Mouse (Mus musculus) forebrain, embryonic 15.5 days (tissue): Measurements from ENCODE around the gene Ddr1. TPM values are rescaled to one million over a fixed set of nuclear protein-coding genes. Genes with fewer than 3 reads are reported as not detected.

ENCODE experiments used
- ATAC-seq: fragments of 200-750 bp; cut with Nextera tagmentation; replicated peaks from 2 replicates; pipeline ENCODE4 v1.8.0; 2017; ENCODE audit warnings: mild to moderate bottlenecking, moderate TSS enrichment, moderate library complexity
- H3K27ac ChIP-seq: fragments of 300-500 bp; sonication (generic); replicated peaks from 2 replicates; pipeline ENCODE4 v1.5.1; 2015; ENCODE audit warnings: mild to moderate bottlenecking, inconsistent platforms
- H3K27me3 ChIP-seq: fragments of 300-500 bp; sonication (generic); 2 replicates; pipeline ENCODE4 v1.6.1; 2015; ENCODE audit warnings: inconsistent platforms
- H3K36me3 ChIP-seq: fragments of 300-500 bp; sonication (generic); 2 replicates; pipeline ENCODE4 v1.6.1; 2015; ENCODE audit warnings: mild to moderate bottlenecking, inconsistent platforms
- H3K4me1 ChIP-seq: fragments of 300-500 bp; sonication (generic); 2 replicates; pipeline ENCODE4 v1.6.1; 2015; ENCODE audit warnings: inconsistent platforms
- H3K4me2 ChIP-seq: fragments of 300-500 bp; sonication (generic); replicated peaks from 2 replicates; pipeline ENCODE4 v1.6.1; 2015; ENCODE audit warnings: mild to moderate bottlenecking, inconsistent platforms
- H3K4me3 ChIP-seq: fragments of 300-500 bp; sonication (generic); 2 replicates; pipeline ENCODE4 v1.5.1; 2015; ENCODE audit warnings: mild to moderate bottlenecking, inconsistent platforms
- H3K9ac ChIP-seq: fragments of 300-500 bp; sonication (generic); replicated peaks from 2 replicates; pipeline ENCODE4 v1.6.1; 2015; ENCODE audit warnings: mild to moderate bottlenecking, inconsistent platforms
- H3K9me3 ChIP-seq: fragments of 300-500 bp; sonication (generic); 2 replicates; pipeline ENCODE4 v1.6.1; 2016; ENCODE audit warnings: inconsistent platforms
- WGBS: fragments of 180-500 bp; shearing (Covaris S2); methylation state at CpG from one replicate; pipeline ENCODE4 v1.1.7; 2015; ENCODE audit warnings: mixed read lengths; 5-methylcytosine and 5-hydroxymethylcytosine counted together
- polyA plus RNA-seq: library from polyadenylated mRNA; unstranded; fragments of >200 nt; fragmentation: Nextera tagmentation; extraction: Ambion mirVana; gene quantifications from 2 replicates; pipeline ENCODE4 v1.2.1, GENCODE M21; 2015

Gene Ddr1
- polyA plus RNA-seq, 1 experiment from 2014 or later: 127 TPM

DNA sequence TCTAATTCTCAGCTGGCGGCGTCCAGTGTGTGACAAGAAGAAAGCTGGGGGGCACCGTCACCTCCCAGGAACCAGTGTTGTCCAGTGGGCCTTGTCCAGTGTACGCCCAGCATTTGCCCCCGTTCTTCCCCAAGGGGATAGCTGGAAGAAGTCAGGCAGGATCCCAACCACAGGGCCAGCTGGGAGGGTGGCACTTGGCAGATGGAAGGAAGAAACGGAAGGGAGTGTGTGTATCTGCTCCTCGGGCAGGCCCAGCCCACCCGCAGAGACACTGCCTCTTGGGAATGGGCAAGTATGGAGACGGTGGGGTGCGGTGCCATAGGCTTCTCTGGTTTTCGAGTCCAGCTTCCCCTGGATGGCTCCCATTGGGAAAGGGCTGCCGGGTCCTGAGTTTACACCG is 22.4 kb downstream of the Ddr1 start:
- Histone ChIP-seq H3K27me3 (no peaks in the 10 kb centered on the region), H3K36me3 (peaks cover 63% of the 10 kb centered on the region), H3K9ac (no peak overlapping the region), H3K4me2 (no peak overlapping the region), H3K9me3 (no peaks in the 10 kb centered on the region), H3K4me3 (no peak overlapping the region), H3K4me1 (no peaks in the 10 kb centered on the region), H3K27ac (no peak overlapping the region)
- no peak for ATAC-seq
- 86% methylated on average over 13 of the region's 13 CpGs for WGBS

DNA sequence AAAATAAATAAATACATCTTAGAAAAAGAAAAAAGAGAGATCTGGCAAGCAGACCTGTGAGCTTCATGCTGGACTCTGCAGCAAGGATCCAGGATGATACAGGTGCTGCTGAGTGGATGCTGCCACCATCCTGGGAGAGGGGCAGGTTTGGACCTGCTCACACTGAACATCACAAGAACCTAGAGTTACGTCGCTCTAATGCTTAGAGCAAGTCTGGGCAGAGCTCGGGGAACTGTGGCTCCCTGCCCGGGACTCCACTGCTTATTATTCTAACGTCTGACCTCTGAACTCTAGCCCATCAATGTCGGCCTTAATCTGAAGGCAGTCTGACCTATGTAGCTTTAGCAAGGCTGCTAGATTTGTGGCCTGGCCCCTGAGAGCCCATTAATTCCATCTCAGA is 23.8 kb downstream of the Ddr1 start:
- no peak for ATAC-seq
- no peak overlapping the region for H3K27ac ChIP-seq
- WGBS: 67% methylated on average over 6 of the region's 6 CpGs
- H3K27me3 ChIP-seq: no peaks in the 10 kb centered on the region
- H3K36me3 ChIP-seq: peaks cover 49% of the 10 kb centered on the region
- no peaks in the 10 kb centered on the region for H3K9me3 ChIP-seq
- no peak overlapping the region for H3K4me3 ChIP-seq
- H3K4me2 ChIP-seq: no peak overlapping the region
- H3K4me1 ChIP-seq: no peaks in the 10 kb centered on the region
- no peak overlapping the region for H3K9ac ChIP-seq

DNA sequence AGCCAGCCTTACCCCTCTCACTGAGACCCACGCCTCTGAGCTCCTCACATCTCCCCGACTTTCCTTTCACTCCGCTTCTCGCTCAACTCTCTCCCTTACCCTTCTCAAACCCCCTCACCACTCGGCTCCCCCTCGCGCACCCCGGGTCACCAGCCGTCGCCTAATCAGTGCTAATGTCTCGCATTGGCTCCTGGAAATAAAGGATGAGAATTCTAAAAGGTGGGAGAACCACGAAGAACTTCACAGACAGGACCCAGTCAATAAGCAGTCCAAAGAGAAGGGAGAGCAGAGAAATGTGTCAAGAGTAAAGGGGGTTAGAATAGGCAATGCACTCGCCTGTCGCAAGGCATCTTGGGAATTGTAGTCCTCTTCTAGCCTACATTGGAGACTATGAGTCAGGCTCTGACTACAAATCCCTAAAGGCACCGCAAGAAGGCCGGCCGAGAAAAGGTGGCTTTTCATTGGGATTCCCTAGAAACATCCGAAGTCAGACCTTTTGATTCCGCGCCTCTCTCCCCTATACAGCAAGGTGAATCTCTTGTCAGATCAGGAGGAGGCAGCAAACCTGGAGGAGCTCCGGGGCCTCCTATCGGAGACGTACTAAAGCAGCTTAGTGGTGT is 30.9 kb downstream of the Ddr1 start, which contains the start of gene Gtf2h4:
Gene Gtf2h4, minus strand, starts transcription at position 324 of the 620 bp plus-strand sequence.
- Histone ChIP-seq H3K4me2 (peak within 1 kb of the TSS; percentile 93), H3K9me3 (no peaks in the 10 kb centered on the region), H3K9ac (peak within 1 kb of the TSS; percentile 96), H3K4me3 (peak within 1 kb of the TSS; percentile 87), H3K27me3 (no peaks in the 10 kb centered on the region), H3K4me1 (peaks cover 9% of the 10 kb centered on the region), H3K36me3 (no peaks in the 10 kb centered on the region), H3K27ac (peak within 1 kb of the TSS; percentile 69)
- ATAC-seq: peak; percentile 98
- 2% methylated on average over 23 of the region's 23 CpGs for WGBS

DNA sequence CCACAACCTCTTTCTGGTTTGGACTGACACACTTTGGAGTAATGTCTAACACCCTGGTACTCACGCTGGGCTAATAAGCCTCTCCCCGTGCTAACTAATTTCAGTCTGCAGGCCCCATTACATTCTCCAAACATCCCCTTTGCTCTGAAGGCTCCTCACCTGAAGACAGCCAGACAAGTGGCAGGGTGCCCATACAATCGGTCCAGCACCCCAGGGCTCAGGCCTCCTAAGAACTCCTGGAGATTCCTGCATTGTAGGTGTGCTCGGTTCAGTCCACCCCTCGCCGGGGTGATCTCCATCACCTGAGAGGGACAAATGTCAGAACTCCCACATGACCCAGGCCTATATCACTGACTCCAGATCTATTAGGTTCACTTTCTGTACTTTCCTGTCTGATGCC is 31.9 kb downstream of the Ddr1 start:
- Histone ChIP-seq H3K27ac (no peak overlapping the region), H3K36me3 (no peaks in the 10 kb centered on the region), H3K4me1 (peaks cover 18% of the 10 kb centered on the region), H3K27me3 (no peaks in the 10 kb centered on the region), H3K9ac (0 out of 2 replicates have a peak overlapping the region, but pooled peaks have one; percentile 96), H3K4me3 (peak overlapping the region; percentile 87; the same call in 1 of the 2 replicates), H3K9me3 (no peaks in the 10 kb centered on the region), H3K4me2 (peak overlapping the region; percentile 93; the same call in 1 of the 2 replicates)
- 88% methylated on average over 6 of the region's 6 CpGs for WGBS
- ATAC-seq: no peak

DNA sequence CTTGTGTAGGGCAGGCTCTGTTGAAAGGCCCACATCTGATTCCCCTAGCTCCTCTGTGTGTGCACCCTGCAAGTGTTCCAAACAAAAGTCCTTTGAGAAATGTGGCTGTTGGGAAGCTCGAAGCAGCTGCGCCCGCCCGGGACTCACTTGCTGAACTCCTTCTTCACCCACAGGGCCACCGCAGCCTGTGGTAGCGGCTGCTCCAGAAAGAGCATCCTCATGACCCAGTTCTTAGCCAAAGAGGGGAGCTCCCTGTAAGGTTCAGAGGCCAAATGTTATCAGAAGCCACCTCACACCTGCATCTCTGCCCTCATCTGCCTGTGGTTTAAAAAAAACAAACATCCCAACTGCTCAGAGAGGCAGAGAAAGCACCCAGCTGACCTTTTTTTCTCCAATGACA is 32.6 kb downstream of the Ddr1 start:
- H3K4me1 ChIP-seq: peaks cover 19% of the 10 kb centered on the region
- H3K9me3 ChIP-seq: no peaks in the 10 kb centered on the region
- no peaks in the 10 kb centered on the region for H3K36me3 ChIP-seq
- 86% methylated on average over 6 of the region's 6 CpGs for WGBS
- H3K9ac ChIP-seq: no peak overlapping the region
- H3K27ac ChIP-seq: no peak overlapping the region
- H3K27me3 ChIP-seq: no peaks in the 10 kb centered on the region
- H3K4me2 ChIP-seq: no peak overlapping the region
- no peak for ATAC-seq
- H3K4me3 ChIP-seq: no peak overlapping the region

DNA sequence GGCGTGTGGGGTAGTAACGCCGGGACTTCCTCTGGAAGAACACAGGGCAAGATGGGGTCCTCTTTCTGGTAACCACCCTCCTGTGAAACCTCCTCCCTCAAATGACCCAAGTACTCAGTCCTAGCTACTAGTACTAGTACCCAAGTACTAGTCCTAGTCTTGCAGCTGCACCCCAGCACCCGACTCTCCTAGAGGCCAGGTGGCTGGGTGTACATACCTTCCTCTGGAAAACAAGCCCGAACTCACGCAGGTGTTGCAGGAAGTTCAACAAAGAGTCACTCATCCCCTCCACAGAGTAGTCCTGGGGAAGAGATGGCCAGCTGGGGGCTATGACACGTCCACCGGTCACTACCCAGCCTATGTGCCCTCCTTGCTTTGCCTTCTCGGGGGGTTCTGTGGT is 34.7 kb downstream of the Ddr1 start:
- Histone ChIP-seq H3K4me3 (no peak overlapping the region), H3K36me3 (no peaks in the 10 kb centered on the region), H3K4me1 (peaks cover 25% of the 10 kb centered on the region), H3K4me2 (no peak overlapping the region), H3K27me3 (no peaks in the 10 kb centered on the region), H3K27ac (no peak overlapping the region), H3K9ac (no peak overlapping the region), H3K9me3 (no peaks in the 10 kb centered on the region)
- 95% methylated on average over 9 of the region's 9 CpGs for WGBS
- ATAC-seq: no peak

- peak within 1 kb of the TSS; percentile 87 for H3K27ac ChIP-seq
- peaks cover 13% of the 10 kb centered on the region; the same call in 1 of the 2 replicates for H3K36me3 ChIP-seq
- peaks cover 16% of the 10 kb centered on the region for H3K4me1 ChIP-seq
- under 1% methylated on average over 61 of the region's 61 CpGs for WGBS
- peak; percentile 91 for ATAC-seq
- no peaks in the 10 kb centered on the region for H3K9me3 ChIP-seq
- H3K27me3 ChIP-seq: no peaks in the 10 kb centered on the region
- H3K4me3 ChIP-seq: peak within 1 kb of the TSS; percentile 75
- H3K4me2 ChIP-seq: peak within 1 kb of the TSS; percentile 92
- peak within 1 kb of the TSS; percentile 85 for H3K9ac ChIP-seq
Measured at GRCm38 (mm10) chr17:35667334-35668065, 36.9 kb downstream of the Ddr1 start, which contains the start of gene Vars2. Gene Vars2 (minus strand): TSS chr17:35667592.

DNA sequence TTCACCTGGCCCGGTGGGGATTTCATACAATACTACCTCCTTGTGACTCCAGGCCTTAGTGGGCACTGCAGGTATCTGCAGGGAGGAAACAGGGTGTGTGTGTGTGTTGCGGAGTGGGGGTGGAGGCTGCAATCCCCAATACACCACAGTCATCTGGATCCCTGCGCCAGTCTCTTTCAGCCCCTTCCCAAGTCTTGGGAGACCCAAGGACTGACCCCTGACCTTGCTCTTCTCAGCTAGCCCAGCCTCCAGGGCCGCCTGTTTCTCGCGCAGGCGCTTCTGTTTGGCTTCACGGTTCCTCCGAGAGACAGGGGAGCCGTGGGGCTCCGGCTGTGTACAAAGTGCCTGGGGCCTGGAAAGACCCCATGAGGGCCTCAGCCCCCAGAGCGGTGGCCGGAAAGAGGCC is 37.6 kb downstream of the Ddr1 start:
- H3K9ac ChIP-seq: peak overlapping the region; percentile 85
- H3K9me3 ChIP-seq: no peaks in the 10 kb centered on the region
- peak overlapping the region; percentile 92 for H3K4me2 ChIP-seq
- 4% methylated on average over 13 of the region's 13 CpGs for WGBS
- H3K36me3 ChIP-seq: peaks cover 13% of the 10 kb centered on the region; the same call in 1 of the 2 replicates
- H3K4me1 ChIP-seq: peaks cover 16% of the 10 kb centered on the region
- H3K27ac ChIP-seq: peak overlapping the region; percentile 87
- peak; percentile 48 for ATAC-seq
- peak overlapping the region; percentile 75 for H3K4me3 ChIP-seq
- no peaks in the 10 kb centered on the region for H3K27me3 ChIP-seq

- no peak for ATAC-seq
- H3K27ac ChIP-seq: no peak overlapping the region
- peaks cover 13% of the 10 kb centered on the region; the same call in 1 of the 2 replicates for H3K36me3 ChIP-seq
- H3K27me3 ChIP-seq: no peaks in the 10 kb centered on the region
- H3K4me1 ChIP-seq: peaks cover 16% of the 10 kb centered on the region
- no peak overlapping the region for H3K9ac ChIP-seq
- H3K4me3 ChIP-seq: no peak overlapping the region
- WGBS: 80% methylated on average over 17 of the region's 17 CpGs
- H3K4me2 ChIP-seq: no peak overlapping the region
- no peaks in the 10 kb centered on the region for H3K9me3 ChIP-seq
Measured at GRCm38 (mm10) chr17:35665957-35666515, 38.4 kb downstream of the Ddr1 start.

DNA sequence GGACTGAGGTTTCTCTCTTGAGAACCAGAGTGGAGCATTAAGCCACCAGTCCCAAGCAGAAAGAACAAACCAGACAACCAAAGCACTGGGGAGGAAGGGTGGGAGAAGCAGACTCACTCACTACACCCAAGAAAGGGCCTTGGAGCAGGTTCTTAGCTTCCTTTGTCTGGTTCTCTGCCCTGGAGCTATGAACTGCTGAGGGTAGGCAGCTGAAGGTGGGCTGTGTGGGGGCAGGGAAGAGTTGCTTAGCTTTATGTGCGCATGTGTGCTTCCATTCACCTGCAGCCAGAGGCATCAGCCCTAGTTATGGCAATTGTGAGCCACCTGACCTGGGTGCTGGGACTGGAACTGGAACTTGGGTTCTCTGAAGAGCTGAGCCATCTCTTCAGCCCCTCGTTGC is 51.3 kb downstream of the Ddr1 start:
- H3K27me3 ChIP-seq: no peaks in the 10 kb centered on the region
- H3K9me3 ChIP-seq: no peaks in the 10 kb centered on the region
- H3K36me3 ChIP-seq: peaks cover 33% of the 10 kb centered on the region
- ATAC-seq: no peak
- WGBS: 84% methylated on average over 2 of the region's 2 CpGs
- no peaks in the 10 kb centered on the region for H3K4me1 ChIP-seq
- H3K9ac ChIP-seq: no peak overlapping the region
- no peak overlapping the region for H3K4me2 ChIP-seq
- H3K27ac ChIP-seq: no peak overlapping the region
- H3K4me3 ChIP-seq: no peak overlapping the region

DNA sequence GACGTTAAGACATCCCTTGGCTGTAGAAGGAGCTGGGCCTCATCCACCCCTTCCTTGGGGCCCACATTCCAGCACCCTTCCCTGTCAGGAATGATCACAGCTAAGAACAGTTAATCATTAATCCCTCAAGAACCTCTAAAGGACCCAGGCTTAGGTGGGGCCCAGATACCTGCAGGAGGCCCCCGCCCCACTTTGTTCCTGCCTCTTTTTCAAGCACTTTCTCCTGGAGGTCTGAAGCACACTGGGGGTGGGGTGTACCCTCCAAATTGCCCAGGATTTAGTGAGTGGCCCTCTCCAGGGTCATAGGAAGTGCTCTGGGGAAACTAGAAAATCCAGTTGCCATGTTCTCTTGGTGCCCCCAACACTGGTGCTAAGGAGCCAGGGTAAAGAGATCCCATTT is 55.0 kb downstream of the Ddr1 start:
- Histone ChIP-seq H3K36me3 (no peaks in the 10 kb centered on the region), H3K27me3 (no peaks in the 10 kb centered on the region; the same call in 1 of the 2 replicates), H3K4me3 (no peak overlapping the region), H3K9ac (no peak overlapping the region), H3K4me2 (no peak overlapping the region), H3K27ac (no peak overlapping the region), H3K4me1 (no peaks in the 10 kb centered on the region), H3K9me3 (no peaks in the 10 kb centered on the region)
- no peak for ATAC-seq
- 73% methylated on average over 2 of the region's 2 CpGs for WGBS

DNA sequence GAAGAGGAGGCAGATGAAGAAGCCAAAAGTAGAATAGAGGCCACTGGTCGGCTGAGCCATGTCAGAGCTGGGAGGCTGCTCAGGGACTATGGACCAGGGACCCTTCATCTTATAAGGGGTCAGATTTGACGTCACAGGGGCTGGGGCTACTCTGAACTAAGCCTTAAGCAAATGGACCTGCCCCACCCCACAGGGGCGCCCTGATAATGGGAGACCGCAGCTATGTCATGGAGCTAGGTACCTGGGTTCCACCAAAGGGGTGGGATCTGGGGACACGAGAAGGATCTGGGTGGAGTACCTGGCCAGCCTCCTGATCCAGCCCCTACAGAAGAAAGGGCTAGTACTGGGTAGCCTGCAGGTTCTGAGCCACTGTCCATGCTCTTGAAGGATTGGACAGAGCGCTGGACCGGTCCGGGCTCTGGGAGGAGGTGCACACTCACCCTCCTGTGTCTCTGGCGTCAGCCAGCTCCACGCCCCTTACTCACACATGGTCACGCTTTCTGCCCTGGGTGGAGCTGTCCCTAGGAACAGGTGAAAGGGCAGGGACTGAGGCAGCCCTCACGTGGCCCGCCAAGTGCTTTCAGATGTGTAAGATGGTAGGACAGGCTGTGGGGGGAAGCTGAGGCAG is 60.7 kb downstream of the Ddr1 start, which contains the start of gene Mucl3:
Gene Mucl3, minus strand, starts transcription at position 87 of the 628 bp plus-strand sequence.
- Histone ChIP-seq H3K4me1 (no peaks in the 10 kb centered on the region), H3K9ac (no peak within 1 kb of the TSS), H3K4me2 (no peak within 1 kb of the TSS), H3K9me3 (no peaks in the 10 kb centered on the region), H3K36me3 (no peaks in the 10 kb centered on the region), H3K27me3 (no peaks in the 10 kb centered on the region; the same call in 1 of the 2 replicates), H3K4me3 (no peak within 1 kb of the TSS), H3K27ac (no peak within 1 kb of the TSS)
- WGBS: 74% methylated on average over 13 of the region's 13 CpGs
- no peak for ATAC-seq
